Mouse (Mus musculus) ES-E14 (cell line): ENCODE measurements around the gene Btaf1. TPM values are rescaled to one million over a fixed set of nuclear protein-coding genes. Genes with fewer than 3 reads are reported as not detected.
"Not testable (repeated sequence)": the region's sequence is repeated elsewhere in the genome, so short reads cannot be mapped to it uniquely, and the experiment has no call there.

Experiments
- DNase-seq: peaks from one replicate; pipeline ENCODE4 v3.0.0-alpha.2; 2013; ENCODE audit warnings: low read depth, low spot score
- H3K27ac ChIP-seq: 2 replicates; pipeline ENCODE4 v1.5.1; 2012; ENCODE audit warnings: low read depth, mild to moderate bottlenecking, low read length, moderate library complexity, mixed read lengths; ENCODE audit not compliant: poor library complexity, insufficient read depth, severe bottlenecking
- H3K36me3 ChIP-seq: 2 replicates; pipeline ENCODE4 v1.6.1; 2012; ENCODE audit warnings: mild to moderate bottlenecking, low read length, moderate library complexity, mixed read lengths; ENCODE audit not compliant: control insufficient read depth, poor library complexity, insufficient read depth, severe bottlenecking
- H3K4me1 ChIP-seq, 2 experiments: fragments of 150-350 bp in 1 of 2; sonication (generic) in 1 of 2; 2 replicates each; pipeline ENCODE4 v1.6.1; 2012; ENCODE audit warnings: low read length in 2 of 2, mild to moderate bottlenecking in 1 of 2, mixed read lengths in 1 of 2; ENCODE audit not compliant: control insufficient read depth in 2 of 2, insufficient read depth in 2 of 2, poor library complexity in 1 of 2
- H3K4me3 ChIP-seq, 2 experiments: fragments of 150-350 bp in 1 of 2; sonication (generic) in 1 of 2; 2 replicates each; pipeline ENCODE4 v1.5.1; 2012; ENCODE audit warnings: low read length in 2 of 2, low read depth in 1 of 2, mild to moderate bottlenecking in 1 of 2, mixed read lengths in 1 of 2; ENCODE audit not compliant: insufficient read depth in 1 of 2, poor library complexity in 1 of 2, severe bottlenecking in 1 of 2
- H3K9ac ChIP-seq: 2 replicates; pipeline ENCODE4 v1.6.1; 2012; ENCODE audit warnings: low read depth, mild to moderate bottlenecking, low read length, mixed read lengths; ENCODE audit not compliant: poor library complexity, insufficient read depth, severe bottlenecking
- H3K9me3 ChIP-seq: fragments of 150-350 bp; sonication (generic); 2 replicates; pipeline ENCODE4 v1.6.1; 2012; ENCODE audit warnings: low read depth, mild to moderate bottlenecking, low read length; ENCODE audit not compliant: control insufficient read depth, insufficient read depth
- CHD2 ChIP-seq: IDR thresholded peaks from 2 replicates; pipeline ENCODE4 v1.6.1; 2014; ENCODE audit warnings: mild to moderate bottlenecking, low read depth, low read length, inconsistent platforms
- HCFC1 ChIP-seq: IDR thresholded peaks from 2 replicates; pipeline ENCODE4 v1.6.1; 2012; ENCODE audit warnings: low read length, inconsistent platforms, borderline replicate concordance; ENCODE audit not compliant: insufficient read depth
- MAFK ChIP-seq: IDR thresholded peaks from 2 replicates; pipeline ENCODE4 v1.6.1; 2014; ENCODE audit warnings: mild to moderate bottlenecking, low read depth, low read length, inconsistent platforms; ENCODE audit not compliant: insufficient read depth
- ZC3H11A ChIP-seq: IDR thresholded peaks from 2 replicates; pipeline ENCODE4 v1.6.1; 2012; ENCODE audit warnings: low read depth, mild to moderate bottlenecking, inconsistent platforms, low read length, borderline replicate concordance
- ZNF384 ChIP-seq: IDR thresholded peaks from 2 replicates; pipeline ENCODE4 v1.6.1; 2012; ENCODE audit warnings: low read depth, low read length, inconsistent platforms
- in situ Hi-C, 2 experiments: fragments of 600-800 bp; cut with MboI; formaldehyde crosslinking; loops; one replicate each; pipeline ENCODE4 v1.15.1; 2025; ENCODE audit warnings: low sequenced_read_pairs in 2 of 2, inconsistent platforms in 1 of 2; ENCODE audit not compliant: unreplicated experiment in 2 of 2
- total RNA-seq: library from RNA; depleted of rRNA; stranded (reverse); fragments of 300-350 nt; gene quantifications from 2 replicates; pipeline ENCODE4 v1.2.3, GENCODE M21; 2012

Gene Btaf1
- total RNA-seq, 1 experiment, result 41.0 TPM

GRCm38 (mm10) chr19:36961320-36961719, 35.4 kb downstream of the Btaf1 start:
- DNase-seq, result no peak
- Histone ChIP-seq H3K4me3 (no peak overlapping the region), H3K27ac (no peak overlapping the region), H3K9ac (no peak overlapping the region), H3K36me3 (peaks cover 4% of the 10 kb centered on the region), H3K4me1 (peaks cover 0 to 2% of the 10 kb centered on the region in 2 experiments; a peak in 2 of 4 replicates), H3K9me3 (no peaks in the 10 kb centered on the region)
- in situ Hi-C loops, result no loop called here
- 0 out of 2 replicates have a peak, but pooled peaks have one; percentile 20 for TF ChIP-seq MAFK
- no peak for TF ChIP-seq CHD2
- TF ChIP-seq ZC3H11A, result no peak

DNA sequence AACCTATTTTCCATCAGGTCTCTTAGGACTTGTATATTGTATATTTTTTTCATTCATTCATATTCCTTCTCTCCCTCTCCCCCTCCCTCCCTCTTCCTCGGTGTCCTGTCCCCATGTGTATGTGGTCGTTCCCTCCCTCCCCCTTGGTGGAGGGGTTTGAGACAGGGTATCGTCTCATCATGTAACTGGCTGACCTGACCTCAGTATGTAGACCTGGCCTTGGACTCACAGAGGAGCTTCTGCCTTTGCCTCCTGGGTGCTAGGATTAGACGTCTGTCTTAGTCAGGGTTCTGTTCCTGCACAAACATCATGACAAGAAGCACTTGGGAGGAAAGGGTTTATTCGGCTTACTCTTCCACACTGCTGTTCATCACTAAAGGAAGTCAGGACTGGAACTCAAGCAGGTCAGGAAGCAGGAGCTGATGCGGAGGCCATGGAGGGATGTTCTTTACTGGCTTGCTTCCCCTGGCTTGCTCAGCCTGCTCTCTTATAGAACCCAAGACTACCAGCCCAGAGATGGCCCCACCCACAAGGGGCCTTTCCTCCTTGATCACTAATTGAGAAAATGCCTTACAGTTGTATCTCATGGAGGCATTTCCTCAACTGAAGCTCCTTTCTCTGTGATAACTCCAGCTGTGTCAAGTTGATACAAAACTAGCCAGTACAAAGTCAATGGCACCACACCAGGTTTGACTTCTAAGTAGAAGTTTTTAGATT, 36.8 kb downstream of the Btaf1 start:
- H3K9ac ChIP-seq, H3K36me3 ChIP-seq, H3K4me3 ChIP-seq, H3K27ac ChIP-seq, H3K9me3 ChIP-seq, in situ Hi-C loops, H3K4me1 ChIP-seq, DNase-seq: not testable (repeated sequence)

GRCm38 (mm10) chr19:37004557-37004956, 78.7 kb downstream of the Btaf1 start:
- TF ChIP-seq HCFC1 (no peak), ZNF384 (no peak), ZC3H11A (no peak)
- H3K9ac ChIP-seq, result no peak overlapping the region
- H3K4me1 ChIP-seq, result no peaks in the 10 kb centered on the region
- H3K36me3 ChIP-seq, result peaks cover 24% of the 10 kb centered on the region
- H3K4me3 ChIP-seq, result no peak overlapping the region
- in situ Hi-C loops, result no loop called here
- H3K9me3 ChIP-seq, result no peaks in the 10 kb centered on the region
- no peak for DNase-seq
- no peak overlapping the region for H3K27ac ChIP-seq

DNA sequence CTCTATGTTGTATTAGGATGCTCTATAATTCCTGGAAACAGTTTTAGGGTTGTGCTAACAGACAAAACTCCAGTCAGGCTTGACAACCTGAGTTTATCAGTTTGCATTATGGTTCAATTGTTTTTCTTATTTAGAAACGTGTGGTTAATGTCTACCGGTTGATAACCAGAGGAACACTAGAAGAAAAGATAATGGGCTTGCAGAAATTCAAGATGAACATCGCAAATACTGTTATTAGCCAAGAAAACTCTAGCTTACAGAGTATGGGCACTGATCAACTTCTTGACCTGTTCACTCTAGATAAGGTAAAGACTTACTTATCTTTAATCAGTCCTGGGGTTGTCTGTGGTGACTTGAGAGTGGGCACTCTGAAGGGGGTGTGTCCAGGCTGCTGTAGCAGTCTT, 84.0 kb downstream of the Btaf1 start:
- TF ChIP-seq ZNF384, result no peak
- no peak for TF ChIP-seq MAFK
- TF ChIP-seq ZC3H11A, result no peak
- no peak for TF ChIP-seq CHD2
- TF ChIP-seq HCFC1, result no peak
- H3K4me3 ChIP-seq, result no peak overlapping the region
- DNase-seq, result no peak

GRCm38 (mm10) chr19:37013461-37013860, 87.6 kb downstream of the Btaf1 start:
- TF ChIP-seq HCFC1 (no peak), CHD2 (0 out of 2 replicates have a peak, but pooled peaks have one; percentile 18)
- Histone ChIP-seq H3K4me1 (peaks cover 3 to 8% of the 10 kb centered on the region in 2 experiments; a peak in 3 of 4 replicates), H3K9me3 (no peaks in the 10 kb centered on the region), H3K36me3 (peaks cover 19% of the 10 kb centered on the region), H3K4me3 (no peak overlapping the region), H3K9ac (no peak overlapping the region), H3K27ac (no peak overlapping the region; the same call in 1 of the 2 replicates)
- in situ Hi-C loops, result no loop called here
- DNase-seq, result peak; percentile 60

More for the DNA sequence above, 84.0 kb downstream of the Btaf1 start:
- peaks cover 24% of the 10 kb centered on the region for H3K36me3 ChIP-seq
- no peak overlapping the region for H3K9ac ChIP-seq
- in situ Hi-C loops, result no loop called here
- H3K9me3 ChIP-seq, result no peaks in the 10 kb centered on the region
- no peak overlapping the region for H3K27ac ChIP-seq
- peaks cover 3 to 4% of the 10 kb centered on the region in 2 experiments; a peak in 3 of 4 replicates for H3K4me1 ChIP-seq
